Mouse (Mus musculus) naive thymus-derived CD4-positive, alpha-beta T cell, adult 2 months (primary cell): ENCODE measurements around the gene Ehbp1.

Source experiments
- DNase-seq: peaks from one replicate; pipeline ENCODE4 v3.0.0-alpha.2; 2011; ENCODE audit warnings: low read depth

Ehbp1 gene

GRCm38 (mm10) chr11:22055908-22056307, 286.2 kb downstream of the Ehbp1 start:
- DNase-seq = no peak

GRCm38 (mm10) chr11:22053034-22053668, 288.9 kb downstream of the Ehbp1 start:
- DNase-seq = no peak

GRCm38 (mm10) chr11:22050864-22051263, 291.2 kb downstream of the Ehbp1 start:
- no peak for DNase-seq

- no peak for DNase-seq
These were observed 302.2 kb downstream of the Ehbp1 start for GRCm38 (mm10) chr11:22039854-22040426.

- no peak for DNase-seq
These were observed 307.5 kb downstream of the Ehbp1 start for GRCm38 (mm10) chr11:22034564-22035105.

GRCm38 (mm10) chr11:22033582-22033981, 308.5 kb downstream of the Ehbp1 start:
- no peak for DNase-seq

- no peak for DNase-seq
These were observed 321.5 kb downstream of the Ehbp1 start for GRCm38 (mm10) chr11:22020602-22021001.

- DNase-seq = no peak
These were observed 324.6 kb downstream of the Ehbp1 start for GRCm38 (mm10) chr11:22017444-22017843.

GRCm38 (mm10) chr11:22016341-22016740, 325.8 kb downstream of the Ehbp1 start:
- DNase-seq = no peak

- DNase-seq = no peak
These were observed 333.3 kb downstream of the Ehbp1 start for GRCm38 (mm10) chr11:22008817-22009216.

- no peak for DNase-seq
These were observed 333.9 kb downstream of the Ehbp1 start for GRCm38 (mm10) chr11:22008129-22008596.

GRCm38 (mm10) chr11:22007781-22008110, 334.3 kb downstream of the Ehbp1 start:
- no peak for DNase-seq

GRCm38 (mm10) chr11:22007088-22007780, 334.9 kb downstream of the Ehbp1 start:
- no peak for DNase-seq

- no peak for DNase-seq
These were observed 335.5 kb downstream of the Ehbp1 start for GRCm38 (mm10) chr11:22006471-22007087.

- DNase-seq = no peak
These were observed 336.7 kb downstream of the Ehbp1 start for GRCm38 (mm10) chr11:22005281-22005870.

GRCm38 (mm10) chr11:22004331-22004841, 337.7 kb downstream of the Ehbp1 start:
- no peak for DNase-seq

- DNase-seq = no peak
These were observed 338.6 kb downstream of the Ehbp1 start for GRCm38 (mm10) chr11:22003341-22003981.

GRCm38 (mm10) chr11:22002783-22003340, 339.2 kb downstream of the Ehbp1 start, which contains the start of gene Otx1:
Gene Otx1, minus strand, starts transcription at chr11:22002897.
- DNase-seq = no peak

- no peak for DNase-seq
These were observed 339.9 kb downstream of the Ehbp1 start for GRCm38 (mm10) chr11:22002062-22002782.

- no peak for DNase-seq
These were observed 340.6 kb downstream of the Ehbp1 start for GRCm38 (mm10) chr11:22001321-22002061.
